Mouse (Mus musculus) kidney, adult 18-20 months (tissue): ENCODE measurements at regions not wholly inside any gene's neighbourhood (a gene's known extent, or its start where the extent isn't known, plus 50 kb on each side); places are given as distances from the start of the nearest gene placed in this dataset.

Experiments
- DNase-seq: peaks from one replicate; pipeline ENCODE4 v3.0.0; 2021

DNA sequence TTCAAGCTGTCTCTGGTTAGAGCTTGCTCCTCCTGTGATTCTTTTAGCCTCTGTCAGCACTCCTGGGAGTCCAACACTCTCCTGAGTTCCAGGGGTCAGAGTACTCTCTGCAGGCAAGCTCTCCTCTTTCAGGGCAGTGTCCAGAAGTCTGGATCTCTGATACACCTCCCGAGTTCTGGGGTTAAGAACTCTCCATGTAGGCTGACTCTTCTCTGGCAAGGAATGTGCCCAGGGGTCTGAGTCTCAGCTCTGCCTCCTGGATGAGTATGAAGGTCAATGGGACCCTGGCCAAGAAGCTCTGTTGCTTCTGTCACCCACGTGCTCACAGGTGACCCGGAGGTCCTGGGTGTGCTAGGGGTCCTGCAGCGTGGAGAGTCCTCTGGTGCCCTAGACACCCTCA is 1146.2 kb upstream of the Gm38303 start:
- peak; percentile 33 for DNase-seq

- DNase-seq, result no peak
Measured at GRCm38 (mm10) chr3:11456855-11457254, 1121.4 kb upstream of the Gm38303 start.

DNA sequence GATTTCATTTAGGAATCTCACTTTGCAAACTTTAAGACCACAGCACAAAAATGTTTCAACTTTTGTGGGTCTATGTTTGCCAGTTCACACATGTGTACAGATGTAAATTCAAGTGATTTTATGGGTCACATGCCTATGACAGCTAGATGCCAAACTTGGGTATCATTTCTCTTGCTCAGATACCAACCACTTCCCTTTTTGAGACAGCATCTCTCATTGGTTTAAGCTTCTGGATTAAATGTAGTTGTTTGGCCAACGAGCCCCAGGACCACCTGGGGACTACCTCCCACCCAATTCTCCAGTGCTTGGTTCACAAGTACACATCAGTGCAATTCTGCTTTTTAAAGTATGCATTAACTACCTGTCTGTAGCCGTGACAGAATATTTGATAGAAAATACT is 1120.7 kb upstream of the Gm38303 start:
- DNase-seq, result no peak
